Mouse (Mus musculus) heart, adult 2 months (tissue): ENCODE data around the gene Tox2.

Experiments
- CTCF ChIP-seq: fragments of 200-600 bp; IDR thresholded peaks from 2 replicates; pipeline ENCODE4 v1.8.1; 2022; ENCODE audit warnings: antibody characterized with exemption, mild to moderate bottlenecking, moderate library complexity
- EP300 ChIP-seq: fragments of 200-500 bp; IDR thresholded peaks from 2 replicates; pipeline ENCODE4 v1.6.1; 2011; ENCODE audit warnings: low read depth, low read length, control low read depth; ENCODE audit not compliant: insufficient read depth
- POLR2A ChIP-seq: fragments of 200-500 bp; IDR thresholded peaks from 2 replicates; pipeline ENCODE4 v1.6.1; 2011; ENCODE audit warnings: mild to moderate bottlenecking, low read depth, low read length, control low read depth; ENCODE audit not compliant: insufficient read depth

DNA sequence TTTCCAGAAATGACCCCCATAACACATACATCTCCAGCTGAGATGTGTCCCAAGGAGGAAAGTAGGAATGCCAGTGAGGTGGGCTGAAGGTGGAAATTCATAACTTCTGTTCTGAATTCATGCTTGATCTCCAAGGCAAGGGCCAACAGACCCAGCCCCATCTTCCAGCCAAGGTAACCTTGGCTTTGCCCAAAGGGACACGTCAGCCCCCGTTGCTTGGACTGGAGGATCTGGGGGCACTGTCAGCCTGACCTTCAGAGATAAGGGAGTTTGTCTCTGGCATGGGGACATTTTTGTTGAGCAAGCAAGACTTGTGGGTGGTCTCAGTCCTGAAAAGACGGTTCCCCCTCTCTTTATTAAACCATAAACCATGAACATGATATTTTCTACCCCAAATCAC is 15.2 kb downstream of the Tox2 start:
- TF ChIP-seq CTCF (no peak), POLR2A (no peak), EP300 (no peak)
